Mouse (Mus musculus) cerebellum, postnatal 14 days (tissue): Measurements from ENCODE around the gene Cul4b.
A peak's percentile ranks its signal among the peaks of the same experiment; 100 is the strongest.
"Not testable (repeated sequence)": the region's sequence is repeated elsewhere in the genome, so short reads cannot be mapped to it uniquely, and the experiment has no call there.

Experiments
- DNase-seq, 2 experiments: peaks; one replicate each; pipeline ENCODE4 v3.0.0; 2021; ENCODE audit warnings: mixed read lengths in 2 of 2

The Cul4b gene

DNA sequence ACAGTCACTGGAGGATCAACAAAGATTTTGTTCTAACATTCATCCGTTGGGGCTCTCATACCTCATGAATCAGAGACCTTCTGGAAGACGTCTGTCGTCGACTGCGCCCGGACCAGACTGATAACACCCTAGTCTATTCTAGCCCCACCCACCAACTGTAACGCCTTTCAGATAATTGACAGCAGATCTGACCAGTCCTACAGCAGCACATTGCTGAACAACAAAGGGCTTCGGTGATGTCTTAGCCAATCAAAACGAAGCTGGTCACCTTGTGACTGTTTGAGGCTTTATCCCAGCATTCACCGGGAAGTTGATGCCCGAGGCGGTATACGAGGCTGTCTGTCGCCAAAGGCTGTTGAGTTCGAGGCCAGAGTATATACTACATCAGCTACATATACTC, at the start of gene Cul4b:
Gene Cul4b, minus strand, starts transcription at position 119 of the 400 bp plus-strand sequence.
- no peak for DNase-seq

DNA sequence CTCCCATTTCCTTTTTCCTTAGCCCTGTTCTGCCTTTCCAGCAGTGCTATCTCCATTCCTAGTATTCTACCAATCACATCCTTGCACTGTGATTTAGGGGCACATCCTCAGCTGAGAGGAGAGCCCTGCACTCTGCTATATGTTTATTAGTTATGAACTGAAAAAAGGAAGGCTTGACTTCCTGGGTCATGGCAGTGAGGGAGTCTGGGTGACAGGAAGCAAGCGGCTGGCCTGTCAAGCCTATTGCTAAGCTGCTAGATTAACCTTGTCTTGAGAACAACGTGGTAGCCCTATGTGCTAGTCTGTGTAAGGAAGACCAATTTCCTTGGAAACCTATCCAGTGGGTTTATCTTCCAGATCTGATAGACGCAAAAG, 25.0 kb upstream of the Cul4b start:
- DNase-seq: peak; percentile 31 to 40

DNA sequence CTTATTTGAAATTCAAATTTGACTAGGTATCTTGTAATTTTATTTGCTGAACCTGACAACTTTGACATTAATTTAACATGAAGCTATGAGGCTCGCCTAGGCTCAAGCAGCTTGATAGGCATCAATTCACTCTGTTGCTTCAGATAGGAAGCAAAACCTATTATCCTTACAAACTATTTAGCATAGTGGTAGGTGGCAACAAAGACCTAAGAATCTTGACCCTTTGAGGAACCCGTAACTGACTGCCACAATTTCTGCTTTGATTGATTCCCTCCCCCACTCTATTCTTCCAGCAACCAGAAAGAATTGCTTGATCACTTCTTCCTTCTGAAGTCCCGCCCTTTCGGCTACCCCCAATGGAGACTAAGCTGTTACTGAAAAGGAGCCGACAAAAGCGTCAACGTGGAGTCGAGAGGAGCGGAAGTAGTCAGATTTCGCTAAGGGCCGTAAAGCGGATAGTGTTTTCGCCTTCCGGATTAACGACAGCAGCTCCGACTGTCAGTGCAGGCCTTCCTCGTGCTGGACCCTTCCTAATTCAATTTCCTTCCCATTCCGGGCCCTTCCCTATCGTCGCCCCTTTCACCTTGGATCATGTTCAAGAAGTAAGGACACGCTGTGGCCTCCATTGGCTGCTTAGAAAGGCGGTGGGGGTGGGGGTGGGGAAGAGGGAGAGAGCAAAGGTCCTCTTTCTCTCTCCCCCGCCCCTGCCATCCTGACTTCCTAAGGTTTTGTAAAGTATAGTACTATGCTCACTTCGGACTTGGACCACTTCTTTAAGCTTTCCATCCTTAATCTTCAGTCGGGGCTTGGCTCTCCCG, 24.4 kb upstream of the Cul4b start, which contains the start of gene Mcts1:
Gene Mcts1, plus strand, starts transcription at position 402 of the 818 bp plus-strand sequence.
- DNase-seq: peak; percentile 77 to 80

DNA sequence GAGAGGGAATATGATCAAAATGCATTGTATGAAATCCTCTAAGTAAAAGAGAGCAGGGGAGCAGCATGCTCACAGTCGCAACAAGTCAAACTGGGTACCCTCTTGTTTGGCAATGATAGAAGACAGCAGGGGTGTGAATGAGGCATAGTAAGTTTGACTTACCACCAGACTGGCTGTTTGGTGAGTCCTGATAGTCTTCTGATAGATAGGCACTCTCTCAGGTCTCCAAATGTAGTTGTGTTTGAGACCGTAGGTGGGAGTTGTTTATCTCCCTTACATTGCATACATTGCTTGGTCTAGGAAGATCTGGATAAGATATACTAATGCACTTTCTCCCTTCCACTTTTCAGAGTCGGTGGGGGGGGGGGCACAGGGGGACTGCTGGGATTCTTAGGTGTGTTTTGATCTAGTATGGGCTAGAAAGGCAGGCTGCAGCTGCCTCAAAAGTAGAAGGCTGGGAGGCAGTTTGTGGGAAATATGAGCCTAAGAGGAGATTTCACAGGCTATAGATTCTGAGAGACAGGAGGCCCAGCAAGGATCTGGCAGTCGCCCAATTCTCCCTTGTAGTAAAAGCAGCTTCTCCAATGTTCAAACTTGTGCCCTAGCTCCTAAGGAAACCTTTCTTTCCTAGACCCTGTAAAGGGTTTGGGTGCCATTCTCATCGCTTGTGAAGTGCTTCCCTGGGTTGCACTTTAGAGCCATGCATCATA, 17.3 kb upstream of the Cul4b start:
- DNase-seq: peak in 1 of 2 experiments; percentile 6

DNA sequence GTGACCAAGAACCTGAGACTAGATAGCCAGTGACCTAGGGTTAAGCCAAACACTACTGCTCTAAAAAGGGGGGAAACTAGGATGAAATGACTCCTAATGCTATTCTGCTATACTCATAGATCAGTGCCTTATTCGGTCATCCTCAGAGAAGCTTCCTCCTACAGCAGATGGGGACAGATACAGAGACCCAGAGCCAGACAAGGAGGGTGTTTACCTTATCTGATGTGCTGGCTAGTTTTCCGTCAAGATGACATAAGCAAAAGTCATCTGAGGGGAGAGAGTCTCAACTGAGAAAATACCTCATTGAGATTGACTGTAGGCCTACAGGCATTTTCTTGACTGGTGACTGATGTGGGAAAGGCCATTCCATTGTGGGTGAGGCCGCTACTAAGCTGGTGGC, 15.8 kb upstream of the Cul4b start:
- no peak for DNase-seq

DNA sequence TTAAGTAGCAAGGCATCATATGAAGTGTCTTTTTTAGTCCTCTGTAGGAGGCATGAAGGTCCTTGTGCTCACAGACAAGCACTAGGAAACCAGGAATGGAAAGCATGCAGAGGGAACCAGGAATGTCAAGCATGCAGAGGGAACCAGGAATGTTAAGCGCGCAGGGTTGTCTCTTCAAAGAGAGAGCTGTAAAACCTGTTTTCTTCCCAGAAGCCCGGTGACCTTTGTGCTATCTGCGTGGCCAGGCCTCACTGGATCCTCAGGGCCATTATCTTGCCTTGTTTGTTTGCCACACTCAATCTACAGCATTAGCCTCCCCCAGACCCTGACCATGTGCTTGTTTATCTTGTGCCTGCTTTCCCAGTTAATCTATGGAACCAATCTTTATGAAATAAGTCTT, 13.8 kb upstream of the Cul4b start:
- DNase-seq: no peak

DNA sequence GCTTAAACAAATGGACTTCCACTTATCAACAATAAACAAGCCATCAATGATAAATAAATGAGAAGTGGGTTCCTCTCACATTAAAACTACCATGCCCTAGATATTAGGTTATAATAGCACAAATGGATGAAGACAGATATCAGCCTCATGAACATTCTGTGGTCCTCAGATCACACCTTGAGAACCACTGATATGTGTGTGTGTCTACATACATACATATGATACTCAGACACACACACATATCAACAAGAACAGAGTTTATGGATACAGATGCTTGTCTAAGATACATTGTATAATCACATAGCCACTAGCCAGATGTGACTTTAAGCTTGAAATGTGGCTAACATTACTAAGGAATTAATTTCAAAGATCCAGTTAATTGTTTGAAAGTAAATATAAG, 7.3 kb upstream of the Cul4b start:
- DNase-seq: no peak

DNA sequence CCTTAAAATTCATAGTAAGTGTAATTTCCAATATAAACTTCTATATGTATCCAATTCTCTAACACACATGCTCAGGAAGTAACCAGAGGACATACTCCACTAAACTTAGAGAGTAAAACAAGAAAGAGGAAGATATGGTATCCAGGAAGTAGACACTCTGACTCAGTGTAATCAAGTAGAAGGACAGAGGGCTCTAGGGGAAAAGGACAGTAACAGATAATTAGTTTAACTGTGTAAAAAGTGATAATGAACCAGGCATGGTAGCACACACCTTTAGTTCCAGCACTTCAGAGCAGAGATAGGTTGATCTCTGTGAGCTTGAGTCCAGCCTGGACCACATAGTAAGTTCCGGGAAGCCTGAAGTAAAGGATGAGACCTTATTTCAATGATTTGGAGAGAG, 5.1 kb upstream of the Cul4b start:
- DNase-seq: no peak

DNA sequence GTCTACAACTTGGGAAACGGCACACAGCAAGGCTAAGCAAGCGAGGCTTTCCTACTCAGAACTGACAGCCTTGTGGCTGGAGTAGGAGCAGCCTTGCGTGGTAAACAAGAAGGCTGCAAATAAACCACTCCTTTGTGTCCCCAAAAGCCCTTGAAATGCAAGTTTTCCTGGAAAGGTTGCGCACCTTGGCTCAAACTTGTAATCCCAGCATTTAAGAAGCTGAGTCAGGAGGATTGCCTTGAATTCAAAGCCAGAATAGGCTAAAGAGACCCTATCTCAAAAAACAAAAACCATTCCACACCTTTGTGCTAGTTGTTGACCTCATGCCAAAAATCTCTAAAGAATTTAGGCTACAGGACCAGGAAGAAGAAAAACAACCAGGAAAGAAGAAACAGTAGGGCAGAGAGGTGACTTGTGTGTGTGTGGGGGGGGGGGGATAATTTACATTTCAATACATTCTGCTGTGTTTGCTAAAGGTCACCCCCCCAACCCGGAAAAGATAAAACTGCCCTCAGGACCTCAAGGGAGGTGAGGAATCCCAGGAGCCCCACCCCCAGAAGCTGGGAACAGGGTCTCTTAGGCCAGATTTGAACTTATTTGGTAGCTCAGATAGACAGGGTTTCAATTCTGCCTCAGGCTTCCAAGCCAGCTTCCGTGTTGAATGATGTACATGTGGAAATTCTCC, 9.3 kb downstream of the Cul4b start:
- no peak for DNase-seq

DNA sequence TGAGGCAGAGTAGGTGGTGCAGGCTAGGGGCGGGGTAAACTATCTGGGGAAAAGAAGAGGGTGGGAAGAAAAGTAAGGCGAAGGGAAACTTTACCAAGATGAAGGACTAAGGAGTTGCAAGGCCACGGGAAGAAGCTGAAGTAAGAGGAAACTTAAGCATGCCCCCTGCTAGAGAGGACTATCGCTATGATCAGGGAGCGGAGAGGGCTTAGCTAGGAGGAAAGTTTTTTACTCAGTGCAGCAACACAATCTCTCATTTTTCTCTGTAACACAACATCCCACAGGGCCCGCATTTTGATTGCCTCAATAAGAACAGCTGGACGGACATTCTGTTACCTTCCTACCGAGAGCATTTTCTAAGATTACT, 10.8 kb downstream of the Cul4b start:
- no peak for DNase-seq

DNA sequence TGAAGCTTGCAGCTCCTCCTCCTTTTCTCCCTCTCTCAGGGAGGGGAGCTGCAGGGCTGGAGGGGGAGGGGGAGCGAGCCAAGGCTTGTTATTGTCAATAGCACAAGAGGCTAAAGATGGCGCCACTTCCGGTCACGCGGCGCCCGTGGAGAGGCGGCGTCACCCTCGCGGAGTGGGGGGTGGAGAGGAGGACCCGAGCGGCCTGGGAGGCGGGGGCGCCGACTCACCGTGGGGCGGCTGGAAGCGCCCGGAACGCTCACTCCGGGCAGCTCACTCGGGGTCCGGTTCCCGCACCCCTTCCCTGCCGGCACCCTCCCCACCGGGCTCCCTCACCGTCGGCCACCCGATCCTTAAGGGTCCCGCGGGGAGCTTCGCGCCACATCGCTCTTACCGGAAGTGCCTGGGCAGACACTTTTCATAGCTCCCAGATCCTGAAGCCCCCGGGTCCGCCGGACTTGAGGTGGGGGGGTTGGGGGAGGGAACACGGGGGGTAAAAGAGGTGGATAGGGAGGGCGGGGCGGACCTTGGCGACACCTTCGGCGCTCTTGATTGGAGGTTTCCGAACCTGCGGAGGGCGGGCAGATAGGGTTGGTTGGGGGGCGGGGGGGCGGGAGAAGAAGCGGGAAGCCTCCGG, 11.3 kb downstream of the Cul4b start:
- peak; percentile 89 to 91 for DNase-seq

DNA sequence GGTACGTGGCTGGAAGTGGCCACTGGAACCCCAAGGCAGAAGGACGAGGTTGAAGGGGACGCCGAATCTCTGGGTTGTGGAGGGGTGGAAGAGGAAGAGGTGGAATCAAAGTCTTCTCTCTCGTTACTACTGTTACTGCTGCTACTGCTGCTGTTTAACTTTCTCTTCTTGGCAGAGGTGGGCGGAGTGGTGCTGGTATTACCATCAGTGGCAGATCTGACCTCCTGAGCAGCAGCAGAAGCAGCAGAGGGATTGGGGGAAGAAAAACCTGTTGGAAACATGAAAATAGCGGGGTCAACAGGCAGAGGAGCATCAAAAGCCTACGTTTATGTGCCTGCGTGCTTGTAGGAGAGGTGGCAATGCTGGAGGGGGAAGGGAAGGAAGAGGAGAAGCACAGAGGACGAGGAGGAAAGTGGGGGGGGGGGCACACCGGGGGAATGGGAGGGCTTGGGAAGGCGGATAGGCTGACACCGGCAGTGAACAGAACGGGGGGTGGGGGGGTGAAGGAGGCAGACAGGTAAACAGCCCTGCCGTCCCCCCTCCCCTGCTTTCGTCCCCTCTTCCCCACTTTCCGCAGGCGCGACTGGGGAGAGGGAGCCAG, 12.0 kb downstream of the Cul4b start:
- peak; percentile 22 to 34 for DNase-seq

DNA sequence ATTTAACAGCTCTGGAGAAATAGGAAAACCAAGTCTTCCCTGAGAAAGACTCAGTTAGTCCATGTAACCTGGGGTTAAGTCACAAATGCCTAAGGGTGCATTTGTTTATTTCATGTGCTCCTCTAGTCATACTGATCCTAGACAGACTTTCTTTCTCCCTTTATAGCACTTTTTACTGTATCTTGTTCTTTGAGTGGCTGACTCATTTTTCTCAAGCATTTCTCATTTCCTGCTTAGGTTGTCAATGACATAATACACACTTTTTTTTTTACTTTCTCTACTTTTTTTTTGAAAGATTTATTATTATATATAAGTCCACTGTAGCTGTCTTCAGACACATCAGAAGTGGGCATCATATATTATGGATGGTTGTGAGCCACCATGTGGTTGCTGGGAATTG, 22.7 kb downstream of the Cul4b start:
- no peak for DNase-seq

DNA sequence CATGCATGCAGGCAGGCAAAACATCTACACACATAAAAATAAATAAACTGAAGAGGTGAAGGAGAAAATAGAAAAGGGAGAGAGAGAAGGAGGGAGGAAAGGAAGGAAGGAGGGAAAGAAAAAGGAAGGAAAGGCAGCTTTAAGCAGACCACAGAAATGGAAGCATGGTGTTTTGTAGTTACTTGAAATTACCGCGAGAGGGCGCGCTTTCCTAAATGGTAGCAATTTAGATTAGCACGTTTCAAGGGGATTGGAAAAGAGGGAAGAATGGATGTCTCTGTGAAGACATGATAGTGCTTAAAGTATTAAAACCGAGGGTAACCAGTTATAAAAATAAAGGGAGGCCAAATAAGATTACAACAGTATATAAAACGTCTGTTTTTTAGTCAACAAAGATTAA, 61.4 kb downstream of the Cul4b start:
- peak; percentile 53 to 67 for DNase-seq

DNA sequence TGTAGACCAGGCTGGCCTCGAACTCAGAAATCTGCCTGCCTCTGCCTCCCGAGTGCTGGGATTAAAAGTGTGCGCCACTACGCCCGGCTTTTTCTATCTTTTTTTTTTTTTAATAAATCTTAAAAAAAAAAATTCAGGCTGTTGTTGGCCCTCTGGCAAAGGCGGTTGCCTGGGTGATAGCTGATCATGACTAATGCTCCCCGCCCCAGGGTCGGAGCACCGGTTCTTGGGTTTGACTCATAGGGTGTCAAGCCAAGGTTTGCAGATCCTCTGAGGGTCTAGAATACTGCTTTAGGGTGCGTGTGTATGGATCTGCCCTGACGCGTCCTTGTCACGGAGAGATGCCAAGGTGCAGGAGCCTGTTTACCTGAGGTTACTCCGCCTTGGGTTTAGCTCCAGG, 71.2 kb downstream of the Cul4b start:
- no peak for DNase-seq

DNA sequence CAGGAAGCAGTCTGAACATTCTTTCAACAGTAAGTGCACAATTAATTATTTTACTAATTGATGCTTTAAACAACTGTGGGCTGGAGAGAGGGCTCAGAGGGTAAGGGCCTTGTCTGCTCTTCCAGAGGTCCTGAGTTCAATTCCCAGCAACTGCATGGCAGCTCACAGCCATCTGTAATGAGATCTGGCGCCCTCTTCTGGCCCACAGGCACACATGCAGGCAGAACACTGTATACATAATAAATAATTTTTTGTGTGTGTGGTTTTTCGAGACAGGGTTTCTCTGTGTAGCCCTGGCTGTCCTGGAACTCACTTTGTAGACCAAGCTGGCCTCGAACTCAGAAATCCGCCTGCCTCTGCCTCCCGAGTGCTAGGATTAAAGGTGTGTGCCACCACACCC, 73.8 kb downstream of the Cul4b start:
- DNase-seq: not testable (repeated sequence)

DNA sequence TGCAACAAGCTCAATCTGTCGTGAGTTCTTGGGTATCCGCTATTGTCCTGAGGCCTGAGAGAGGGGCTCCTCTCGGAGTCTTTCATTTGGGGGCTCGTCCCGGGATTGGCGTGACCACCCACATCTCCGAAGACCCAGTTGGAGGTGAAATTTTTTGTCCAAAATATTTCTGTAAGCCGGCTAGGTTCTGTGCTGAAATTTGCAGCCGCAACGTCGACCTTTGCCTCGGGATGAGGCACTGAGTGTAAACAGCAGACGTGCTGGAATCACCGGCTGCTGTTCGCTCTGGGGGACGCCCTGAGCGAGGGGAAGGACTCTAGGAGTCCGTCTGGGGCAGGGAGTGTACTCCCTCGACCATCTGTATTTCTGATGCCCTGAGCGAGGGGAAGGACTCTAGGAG, 90.5 kb downstream of the Cul4b start:
- not testable (repeated sequence) for DNase-seq
